29 mouse cellular contexts compared by ENCODE assay signal in genomic region chr14:105993124-105993523, GRCm38 (mm10).
DNase-seq lines count a peak whose midpoint lies in the region; ATAC-seq and TF ChIP-seq lines count a peak whose summit lies in the region.
"Had no signal": no experiment of that assay in that cellular context is flagged by ENCODE, and none has a peak within 500 bp of the region (broad histone marks: within the 10 kb centered on the region; RNA-seq: fewer than 3 reads in every experiment).

No protein-coding gene starts in this region.

- H3K9me3 ChIP-seq in limb, embryonic 14.5 days (ENCODE audit: control insufficient read depth, low read length): no peaks in the 10 kb centered on the region
- H3K9me3 ChIP-seq: embryonic facial prominence, embryonic 12.5 days; forebrain, embryonic 10.5 days; forebrain, embryonic 15.5 days; heart, embryonic 10.5 days; heart, embryonic 15.5 days; liver, embryonic 13.5 days; midbrain, embryonic 10.5 days; midbrain, embryonic 15.5 days; neural tube, embryonic 15.5 days had no signal

- WGBS in limb, embryonic 14.5 days: 53% methylated on average over 3 of the region's 3 CpGs

- peak; percentile 89 for ATAC-seq in limb, embryonic 14.5 days (ENCODE audit: low FRiP score, low read depth)
- ATAC-seq: forebrain, embryonic 15.5 days; hindbrain, embryonic 16.5 days; midbrain, embryonic 15.5 days; Patski had no signal

- DNase-seq in gastrocnemius, adult 18-20 months (ENCODE audit: low spot score): peak; percentile 52
- no peak for DNase-seq in gastrocnemius, adult 8-10 months (ENCODE audit: low spot score in 2 of 2)
- DNase-seq in lung, postnatal 10 days: peak; percentile 13
- no peak for DNase-seq in lung, postnatal 14 days
- DNase-seq in limb, embryonic 14.5 days (ENCODE audit: low spot score): peak; percentile 77
- no peak for DNase-seq in layer of hippocampus, postnatal 10 days (ENCODE audit: low spot score in 2 of 2)
- no peak for DNase-seq in heart, adult 11 months
- DNase-seq: adrenal gland, postnatal 10 days; cerebellum, adult 11 months; cerebellum, adult 9-10 months; cerebellum, postnatal 36 days; kidney, adult 18-20 months; kidney, postnatal 36 days; liver, embryonic 13.5 days; thymus, adult 18-20 months; thymus, postnatal 25 days had no signal

- no peaks in the 10 kb centered on the region for H3K27me3 ChIP-seq in limb, embryonic 14.5 days (ENCODE audit: control insufficient read depth, insufficient read depth, low read length)
- H3K27me3 ChIP-seq: embryonic facial prominence, embryonic 12.5 days; forebrain, embryonic 15.5 days; heart, embryonic 15.5 days; liver, embryonic 13.5 days; midbrain, embryonic 15.5 days; neural tube, embryonic 15.5 days; Patski had no signal

- H3K4me1 ChIP-seq in limb, embryonic 14.5 days (ENCODE audit: control insufficient read depth, insufficient read depth, low read length): no peaks in the 10 kb centered on the region
- H3K4me1 ChIP-seq: embryonic facial prominence, embryonic 12.5 days; forebrain, embryonic 10.5 days; forebrain, embryonic 15.5 days; heart, embryonic 10.5 days; heart, embryonic 15.5 days; liver, embryonic 13.5 days; midbrain, embryonic 10.5 days; midbrain, embryonic 15.5 days; neural tube, embryonic 15.5 days had no signal

- H3K27ac ChIP-seq in limb, embryonic 14.5 days (replicated peaks; ENCODE audit: low read depth, low read length): 0 out of 2 replicates have a peak overlapping the region, but pooled peaks have one; percentile 33
- H3K27ac ChIP-seq: embryonic facial prominence, embryonic 12.5 days; forebrain, embryonic 10.5 days; forebrain, embryonic 15.5 days; heart, embryonic 10.5 days; heart, embryonic 15.5 days; layer of hippocampus, adult 2 months; liver, embryonic 13.5 days; midbrain, embryonic 10.5 days; midbrain, embryonic 15.5 days; neural tube, embryonic 15.5 days; stomach, postnatal 0 days had no signal

- no peak overlapping the region for H3K4me2 ChIP-seq in limb, embryonic 14.5 days (replicated peaks; ENCODE audit: low read depth, low read length, severe bottlenecking)
- H3K4me2 ChIP-seq: embryonic facial prominence, embryonic 12.5 days; forebrain, embryonic 15.5 days; heart, embryonic 15.5 days; liver, embryonic 13.5 days; midbrain, embryonic 15.5 days; neural tube, embryonic 15.5 days had no signal

- no peaks in the 10 kb centered on the region for H3K36me3 ChIP-seq in limb, embryonic 14.5 days (ENCODE audit: control insufficient read depth, insufficient read depth, low read length)
- H3K36me3 ChIP-seq: embryonic facial prominence, embryonic 12.5 days; forebrain, embryonic 10.5 days; forebrain, embryonic 15.5 days; G1E; heart, embryonic 10.5 days; heart, embryonic 15.5 days; liver, embryonic 13.5 days; midbrain, embryonic 10.5 days; midbrain, embryonic 15.5 days; neural tube, embryonic 15.5 days had no signal

- no peak overlapping the region for H3K4me3 ChIP-seq in limb, embryonic 14.5 days (replicated peaks; ENCODE audit: low read length)
- H3K4me3 ChIP-seq: embryonic facial prominence, embryonic 12.5 days; forebrain, embryonic 10.5 days; forebrain, embryonic 15.5 days; heart, embryonic 10.5 days; heart, embryonic 15.5 days; layer of hippocampus, adult 2 months; liver, embryonic 13.5 days; midbrain, embryonic 10.5 days; midbrain, embryonic 15.5 days; neural tube, embryonic 15.5 days had no signal

- no peak overlapping the region for H3K9ac ChIP-seq in limb, embryonic 14.5 days (ENCODE audit: low read depth, low read length, severe bottlenecking)
- H3K9ac ChIP-seq: embryonic facial prominence, embryonic 12.5 days; forebrain, embryonic 15.5 days; heart, embryonic 15.5 days; liver, embryonic 13.5 days; midbrain, embryonic 15.5 days; neural tube, embryonic 15.5 days had no signal

- TF ChIP-seq POLR2A in limb, embryonic 14.5 days (IDR thresholded peaks at IDR 0.05; ENCODE audit: borderline replicate concordance, extremely low read depth, insufficient read depth, insufficient read length): no peak

Comparison
In these comparisons a context has a peak if more than half of its experiments do, and no peak if none do; other contexts are left out.
1. DNase-seq: peak in gastrocnemius, adult 18-20 months (single experiment), lung, postnatal 10 days (single experiment) and limb, embryonic 14.5 days (single experiment); none in gastrocnemius, adult 8-10 months (0 of 2), lung, postnatal 14 days (single experiment), layer of hippocampus, postnatal 10 days (0 of 2) and heart, adult 11 months (single experiment).